Mouse (Mus musculus) brain, embryonic 14.5 days (tissue): ENCODE results near the gene Olfr1135. TPM values are rescaled to one million over a fixed set of nuclear protein-coding genes. Genes with fewer than 3 reads are reported as not detected.

Experiments
- DNase-seq: peaks from one replicate; pipeline ENCODE4 v3.0.0-alpha.2; 2011; ENCODE audit warnings: low read depth
- CTCF ChIP-seq: fragments of 200-500 bp; IDR thresholded peaks from 2 replicates; pipeline ENCODE4 v1.5.1; 2012; ENCODE audit warnings: inconsistent platforms, mild to moderate bottlenecking, moderate library complexity, borderline replicate concordance; ENCODE audit not compliant: insufficient read depth, insufficient read length; ENCODE audit errors: extremely low read depth
- POLR2A ChIP-seq: fragments of 200-500 bp; IDR thresholded peaks from 2 replicates; pipeline ENCODE4 v1.6.1; 2012; ENCODE audit warnings: mild to moderate bottlenecking, inconsistent platforms, borderline replicate concordance; ENCODE audit not compliant: poor library complexity, insufficient read depth, insufficient read length, severe bottlenecking; ENCODE audit errors: extremely low read depth
- polyA plus RNA-seq: library from polyadenylated mRNA; depleted of rRNA; stranded (reverse); fragments of >200 nt; gene quantifications from 2 replicates; pipeline ENCODE4 v1.2.3, GENCODE M21; 2012; rRNA removed

Olfr1135 gene
- polyA plus RNA-seq: not detected in 2 replicates

- no peak for TF ChIP-seq CTCF
- no peak for TF ChIP-seq POLR2A
- DNase-seq: no peak
Observed at GRCm38 (mm10) chr2:87673564-87673963, at the start of gene Olfr1135. TSS of gene Olfr1135 (minus strand) at chr2:87673664.

GRCm38 (mm10) chr2:87713079-87713478, 39.6 kb upstream of the Olfr1135 start, which contains the start of gene Olfr1137:
TSS of gene Olfr1137 (minus strand) at chr2:87713179.
- DNase-seq: no peak
- TF ChIP-seq POLR2A (no peak), CTCF (no peak)

- no peak for DNase-seq
- no peak for TF ChIP-seq POLR2A
- no peak for TF ChIP-seq CTCF
Observed at GRCm38 (mm10) chr2:87693847-87694246, 20.4 kb upstream of the Olfr1135 start, which contains the start of gene Olfr1136. TSS of gene Olfr1136 (minus strand) at chr2:87693947.

GRCm38 (mm10) chr2:87658360-87658759, 15.1 kb downstream of the Olfr1135 start, which contains the start of gene Olfr1134:
TSS of gene Olfr1134 (minus strand) at chr2:87658460.
- DNase-seq: no peak
- TF ChIP-seq CTCF: no peak
- no peak for TF ChIP-seq POLR2A

- TF ChIP-seq POLR2A (no peak), CTCF (no peak)
- no peak for DNase-seq
Observed at GRCm38 (mm10) chr2:87647274-87647673, 26.2 kb downstream of the Olfr1135 start, which contains the start of gene Olfr1133. TSS of gene Olfr1133 (minus strand) at chr2:87647374.

- TF ChIP-seq CTCF: no peak
- no peak for TF ChIP-seq POLR2A
- no peak for DNase-seq
Observed at GRCm38 (mm10) chr2:87642441-87642840, 31.0 kb downstream of the Olfr1135 start.

- no peak for DNase-seq
- TF ChIP-seq POLR2A (no peak), CTCF (no peak)
Observed at GRCm38 (mm10) chr2:87637435-87637834, 36.0 kb downstream of the Olfr1135 start, which contains the start of gene Olfr1132. TSS of gene Olfr1132 (minus strand) at chr2:87637535.

- TF ChIP-seq POLR2A: no peak
- TF ChIP-seq CTCF: no peak
- DNase-seq: no peak
Observed at GRCm38 (mm10) chr2:87626804-87627203, 46.7 kb downstream of the Olfr1135 start, which contains the start of gene Olfr1131. TSS of gene Olfr1131 (plus strand) at chr2:87627104.

Other genes with a start within 250 kb of the Olfr1135 start
- not detected in 2 replicates for gene Olfr1124, start 243.4 kb downstream of the Olfr1135 start, polyA plus RNA-seq
- gene Olfr1126, start 219.7 kb downstream of the Olfr1135 start, polyA plus RNA-seq: not detected in 2 replicates
- gene Pramel7, start 176.6 kb downstream of the Olfr1135 start, polyA plus RNA-seq: not detected in 2 replicates
- gene Pramel6, start 167.1 kb downstream of the Olfr1135 start, polyA plus RNA-seq: not detected in 2 replicates
- gene Olfr153, start 141.9 kb downstream of the Olfr1135 start, polyA plus RNA-seq: not detected in 2 replicates
- gene Olfr1128, start 128.1 kb downstream of the Olfr1135 start, polyA plus RNA-seq: not detected in 2 replicates
- gene Olfr1129, start 99.8 kb downstream of the Olfr1135 start, polyA plus RNA-seq: not detected in 2 replicates
- not detected in 2 replicates for gene Olfr1130, start 67.5 kb downstream of the Olfr1135 start, polyA plus RNA-seq
- not detected in 2 replicates for gene Olfr1131, start 46.6 kb downstream of the Olfr1135 start, polyA plus RNA-seq
- gene Olfr1132, start 36.1 kb downstream of the Olfr1135 start, polyA plus RNA-seq: not detected in 2 replicates
- not detected in 2 replicates for gene Olfr1133, start 26.3 kb downstream of the Olfr1135 start, polyA plus RNA-seq
- not detected in 2 replicates for gene Olfr1134, start 15.2 kb downstream of the Olfr1135 start, polyA plus RNA-seq
- gene Olfr1136, start 20.3 kb upstream of the Olfr1135 start, polyA plus RNA-seq: not detected in 2 replicates
- not detected in 2 replicates for gene Olfr1137, start 39.5 kb upstream of the Olfr1135 start, polyA plus RNA-seq
- not detected in 2 replicates for gene Olfr1138, start 66.3 kb upstream of the Olfr1135 start, polyA plus RNA-seq
- gene Olfr1140, start 70.1 kb upstream of the Olfr1135 start, polyA plus RNA-seq: not detected in 2 replicates
- gene Olfr1141, start 80.3 kb upstream of the Olfr1135 start, polyA plus RNA-seq: not detected in 2 replicates
- gene Olfr152, start 105.8 kb upstream of the Olfr1135 start, polyA plus RNA-seq: not detected in 2 replicates
- not detected in 2 replicates for gene Olfr1143, start 126.9 kb upstream of the Olfr1135 start, polyA plus RNA-seq
- not detected in 2 replicates for gene Olfr1145, start 136.2 kb upstream of the Olfr1135 start, polyA plus RNA-seq
- not detected in 2 replicates for gene Olfr1148, start 156.9 kb upstream of the Olfr1135 start, polyA plus RNA-seq
- gene Olfr1150-ps1, start 170.3 kb upstream of the Olfr1135 start, polyA plus RNA-seq: not detected in 2 replicates
- not detected in 2 replicates for gene Olfr1151, start 182.2 kb upstream of the Olfr1135 start, polyA plus RNA-seq
- not detected in 2 replicates for gene Olfr1152, start 192.8 kb upstream of the Olfr1135 start, polyA plus RNA-seq
- not detected in 2 replicates for gene Olfr1153, start 221.3 kb upstream of the Olfr1135 start, polyA plus RNA-seq
- gene Olfr1154, start 231.5 kb upstream of the Olfr1135 start, polyA plus RNA-seq: not detected in 2 replicates